Mouse (Mus musculus): ENCODE data around the gene Nlgn3.
A peak's percentile ranks its signal among the peaks of the same experiment; 100 is the strongest.

The Nlgn3 gene

DNA sequence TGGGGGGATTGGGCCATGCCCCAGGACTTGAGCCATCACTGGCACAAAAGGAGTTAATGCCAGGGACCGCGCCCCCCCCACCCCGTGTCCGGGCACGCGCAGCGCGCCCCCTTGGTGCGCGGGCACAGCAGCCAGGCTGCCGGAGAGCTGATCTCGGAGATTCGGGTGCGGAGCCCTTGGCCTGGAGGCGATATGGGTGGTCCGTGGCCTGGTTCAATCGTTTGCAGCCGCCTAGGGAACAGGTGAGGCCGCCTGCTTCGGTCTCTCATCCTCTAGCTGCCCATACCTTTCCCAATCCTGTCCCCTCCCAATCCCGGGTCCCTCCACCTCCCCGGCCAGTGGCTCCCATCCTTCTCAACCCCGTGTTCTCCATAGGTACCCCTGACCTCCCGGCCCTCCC lies at the start of gene Nlgn3:
Gene Nlgn3, plus strand, starts transcription at position 114 of the 400 bp plus-strand sequence.
- peak; percentile 46 to 48 for DNase-seq

DNA sequence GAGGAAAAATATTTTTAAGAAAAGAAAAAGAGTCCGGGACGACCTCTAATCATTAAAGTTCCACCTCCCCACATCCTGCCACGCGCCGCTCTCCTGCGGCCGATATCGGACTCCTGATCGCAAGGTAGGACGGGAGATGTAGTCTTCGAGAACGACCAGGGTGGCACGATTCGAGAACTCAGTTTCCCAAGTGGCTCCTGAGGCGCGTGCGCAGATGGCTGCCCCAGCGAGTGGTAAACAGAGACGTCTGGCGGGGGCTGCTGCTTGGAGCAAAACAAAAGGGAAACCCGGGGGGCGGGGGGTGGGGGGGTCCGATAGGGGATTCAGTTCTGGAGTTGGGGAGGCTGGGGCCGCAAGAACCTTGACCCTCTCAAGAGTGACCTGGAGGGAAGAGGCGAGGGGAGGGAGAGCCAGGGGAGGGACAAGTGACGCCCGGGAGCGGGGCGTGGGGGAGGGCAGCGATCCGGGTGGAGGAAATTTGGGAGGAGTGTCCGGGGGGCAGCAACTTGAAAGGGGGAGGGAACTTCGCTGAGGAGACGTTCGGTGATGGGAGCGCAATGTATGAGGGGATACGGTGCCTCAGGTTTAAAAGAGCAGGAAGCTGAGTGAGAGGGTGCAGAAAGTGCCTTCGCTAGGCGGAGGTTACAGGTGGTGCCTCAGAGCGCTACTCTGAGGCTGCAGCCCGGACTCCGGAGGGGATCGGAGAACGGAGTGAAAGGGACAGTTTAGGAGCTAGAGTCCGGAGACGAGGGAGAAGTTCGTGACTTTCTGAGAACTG lies 44.8 kb upstream of the Nlgn3 start, which contains the start of gene Foxo4:
Gene Foxo4, plus strand, starts transcription at position 577 of the 778 bp plus-strand sequence.
- DNase-seq = peak; percentile 88 to 93

DNA sequence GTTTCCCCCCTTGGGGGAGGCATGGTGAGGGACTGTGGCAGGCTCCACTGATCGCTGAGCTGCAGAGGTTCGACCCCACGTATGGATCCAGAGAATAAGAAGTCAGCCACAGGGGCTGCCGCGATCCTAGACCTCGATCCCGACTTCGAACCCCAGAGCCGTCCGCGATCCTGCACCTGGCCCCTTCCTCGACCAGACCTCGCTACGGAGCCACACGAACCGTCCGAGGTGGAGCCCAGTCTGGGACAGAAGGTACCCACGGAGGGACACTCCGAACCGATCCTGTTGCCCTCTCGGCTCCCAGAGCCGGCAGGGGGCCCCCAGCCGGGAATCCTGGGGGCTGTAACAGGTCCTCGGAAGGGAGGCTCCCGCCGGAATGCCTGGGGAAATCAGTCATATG lies 44.2 kb upstream of the Nlgn3 start:
- peak; percentile 32 to 51 for DNase-seq

DNA sequence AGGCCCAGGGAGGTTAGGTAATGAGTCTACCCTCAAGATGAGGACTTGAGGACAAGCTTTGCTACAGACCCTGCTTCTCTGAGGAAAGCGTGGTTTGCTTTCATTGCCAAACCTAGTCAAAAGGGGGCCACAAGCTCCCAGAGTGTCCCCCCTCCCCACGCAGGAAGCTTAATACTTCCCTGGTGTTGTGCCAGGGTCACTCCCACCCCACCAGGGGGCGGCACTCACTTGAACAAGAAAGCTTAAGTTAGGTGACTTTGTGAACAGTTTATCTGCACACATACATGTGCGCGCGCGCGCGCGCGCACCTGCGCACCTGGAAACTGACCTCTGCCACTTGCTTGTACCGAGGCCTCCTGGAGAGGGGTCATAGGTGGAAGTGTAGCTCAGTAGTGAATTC lies 42.4 kb upstream of the Nlgn3 start:
- peak; percentile 40 to 64 for DNase-seq

DNA sequence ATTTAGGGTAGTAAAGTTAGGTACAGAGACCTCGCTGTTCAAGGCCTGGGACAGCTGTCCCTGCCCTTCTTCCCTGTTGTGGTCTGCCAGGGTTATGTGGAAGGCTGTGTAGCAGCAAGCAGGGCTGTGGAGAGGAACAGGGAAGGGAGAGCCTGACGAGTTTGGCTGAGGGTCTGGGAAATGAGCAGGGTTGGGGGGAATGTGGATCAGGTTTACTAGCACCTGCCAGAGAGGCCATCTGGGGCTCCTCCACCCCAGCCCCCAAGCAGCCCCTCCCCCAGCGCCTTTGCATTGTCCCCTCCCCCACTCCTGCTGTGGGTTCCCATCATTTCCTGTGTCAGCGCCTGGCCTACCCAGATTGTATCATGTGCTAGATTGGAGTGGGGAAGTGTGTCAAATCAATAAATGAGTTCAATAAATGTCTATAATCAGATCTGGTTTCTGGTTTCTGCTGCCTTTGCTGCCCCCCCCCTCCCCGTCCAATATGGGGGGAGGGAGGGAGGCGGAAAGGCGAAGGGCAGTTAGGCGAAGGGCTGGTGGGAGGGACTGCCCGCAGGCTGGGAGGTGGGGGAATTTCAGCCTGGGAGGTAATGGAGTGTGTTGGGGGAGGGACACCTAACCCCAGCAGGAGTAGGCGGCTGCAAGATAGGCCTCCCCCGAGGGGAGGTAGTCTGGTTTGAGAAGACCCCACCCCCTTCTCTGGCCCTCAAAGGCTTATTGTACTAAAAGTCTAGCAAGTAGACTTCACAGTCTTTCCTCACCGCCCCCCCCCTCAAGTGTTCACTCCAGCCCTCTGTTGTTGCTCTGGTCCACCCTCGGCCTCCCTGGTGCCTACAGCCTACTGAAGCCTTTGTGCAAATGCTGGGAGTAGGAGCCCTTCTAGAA lies 38.3 kb upstream of the Nlgn3 start:
- peak; percentile 38 to 64 for DNase-seq

DNA sequence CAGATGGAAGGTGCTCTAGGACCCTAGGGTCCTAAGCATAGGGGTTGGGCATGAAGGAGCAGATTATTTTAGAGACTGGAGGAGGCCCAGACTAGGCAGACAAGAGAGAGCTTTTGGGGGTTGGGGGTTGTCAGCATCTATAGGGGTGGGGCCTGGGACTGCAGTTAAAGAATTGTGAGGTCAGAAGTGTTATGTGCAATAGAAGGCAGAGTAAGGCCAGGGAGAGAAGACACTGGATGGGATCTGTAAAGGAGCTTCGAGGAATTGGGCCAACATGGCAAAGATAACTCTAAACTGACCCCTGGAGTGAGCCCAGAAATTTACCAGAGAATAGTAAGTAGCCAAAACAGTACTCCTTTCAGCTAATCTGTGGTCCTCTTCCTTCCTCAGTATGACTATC lies 35.1 kb upstream of the Nlgn3 start, which contains the start of gene Gm614:
Gene Gm614, minus strand, starts transcription at position 101 of the 400 bp plus-strand sequence.
- no peak for DNase-seq

DNA sequence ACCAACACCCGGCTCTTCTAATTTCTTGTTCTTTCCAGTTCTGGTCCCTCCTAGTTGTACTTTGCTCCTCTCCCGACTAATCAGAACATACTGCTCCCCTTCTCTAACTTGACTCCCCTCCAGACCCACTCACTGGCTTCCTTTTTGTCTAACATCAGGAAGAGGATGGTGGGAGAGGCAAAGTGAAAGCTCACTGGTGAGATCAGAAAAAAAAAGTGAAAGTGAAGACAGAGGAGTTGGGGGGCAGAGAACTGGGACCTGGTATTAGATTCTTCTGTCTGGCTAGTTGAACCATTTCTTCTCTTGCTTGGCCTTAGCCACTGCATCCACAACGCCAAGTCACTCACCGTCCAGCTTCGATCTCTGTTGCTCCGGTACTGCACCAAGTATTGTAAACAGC lies 32.3 kb upstream of the Nlgn3 start:
- no peak for DNase-seq

DNA sequence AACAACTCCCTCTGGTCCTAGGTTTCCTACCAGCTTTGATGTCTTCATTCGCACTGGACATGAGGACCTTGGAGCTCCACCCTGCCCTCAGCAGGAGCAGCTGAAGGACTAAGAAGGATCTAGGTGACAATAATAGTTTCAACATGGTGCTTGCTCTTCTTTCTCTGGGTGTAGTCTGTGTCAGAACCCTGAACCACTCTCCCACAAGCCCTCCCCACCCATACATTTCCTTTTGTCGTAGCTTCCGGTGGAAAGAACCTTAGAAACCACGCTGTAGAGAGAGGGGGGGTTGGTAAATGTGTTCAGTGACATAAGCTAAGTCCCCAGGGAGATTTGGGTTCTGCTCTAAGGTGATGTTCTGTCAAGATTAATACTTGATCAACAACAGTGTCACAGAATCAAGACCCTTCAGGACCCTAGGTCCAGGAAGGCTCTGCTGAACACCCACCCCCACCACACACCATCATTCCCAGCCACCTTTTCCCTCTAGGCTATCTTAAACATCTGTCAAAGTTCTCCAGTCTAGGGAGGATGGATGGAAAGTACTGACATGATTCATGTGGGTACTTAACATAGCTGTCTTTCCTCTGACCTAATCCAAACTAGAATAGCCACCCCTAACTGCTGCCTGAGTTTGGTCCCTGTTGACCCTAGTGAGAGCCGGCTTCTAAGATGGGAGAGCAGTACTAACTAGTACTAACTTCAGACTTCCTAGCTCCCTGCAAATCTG lies 30.8 kb upstream of the Nlgn3 start, which contains the start of gene Il2rg:
Gene Il2rg, minus strand, starts transcription at position 231 of the 730 bp plus-strand sequence.
- DNase-seq = no peak

DNA sequence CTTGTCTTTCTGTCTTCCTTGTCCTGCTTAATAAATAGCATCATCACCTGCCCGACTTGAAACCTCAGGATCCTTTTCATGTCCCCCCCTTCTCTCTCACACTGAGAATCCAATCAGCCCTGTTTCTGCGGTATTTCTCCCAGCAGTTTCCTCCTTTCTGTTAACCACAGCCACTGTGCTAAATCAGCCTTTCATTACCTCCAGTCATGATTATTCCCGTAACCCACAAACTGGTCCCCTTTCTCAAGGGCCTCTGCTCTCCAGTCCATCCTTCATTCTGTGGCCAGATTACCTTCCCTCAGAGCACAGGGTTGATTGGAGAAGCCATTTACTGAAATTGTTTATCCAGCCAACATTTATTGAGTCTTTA lies 30.2 kb upstream of the Nlgn3 start, which contains the start of gene Gm20489:
Gene Gm20489, minus strand, starts transcription at position 269 of the 370 bp plus-strand sequence.
- no peak for DNase-seq

DNA sequence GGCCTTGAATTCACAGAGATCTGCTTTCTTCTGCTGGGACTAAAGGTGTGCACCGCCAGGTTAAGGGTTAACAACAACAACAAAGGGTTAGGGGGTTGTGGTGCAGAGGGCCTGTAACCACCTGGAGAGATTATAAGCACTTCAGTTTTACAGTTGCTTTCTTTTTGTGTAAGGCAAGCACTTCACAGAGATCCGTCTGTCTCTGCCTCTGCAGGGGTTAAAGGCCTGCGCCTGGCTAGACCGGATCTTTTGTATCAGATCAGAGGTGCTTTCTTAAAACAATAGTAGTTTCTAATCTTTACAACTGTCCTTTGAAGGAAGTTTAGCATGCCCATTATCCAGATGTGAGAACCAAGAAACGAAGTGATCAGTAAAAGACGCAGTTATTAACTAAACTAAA lies 25.6 kb upstream of the Nlgn3 start:
- no peak for DNase-seq

DNA sequence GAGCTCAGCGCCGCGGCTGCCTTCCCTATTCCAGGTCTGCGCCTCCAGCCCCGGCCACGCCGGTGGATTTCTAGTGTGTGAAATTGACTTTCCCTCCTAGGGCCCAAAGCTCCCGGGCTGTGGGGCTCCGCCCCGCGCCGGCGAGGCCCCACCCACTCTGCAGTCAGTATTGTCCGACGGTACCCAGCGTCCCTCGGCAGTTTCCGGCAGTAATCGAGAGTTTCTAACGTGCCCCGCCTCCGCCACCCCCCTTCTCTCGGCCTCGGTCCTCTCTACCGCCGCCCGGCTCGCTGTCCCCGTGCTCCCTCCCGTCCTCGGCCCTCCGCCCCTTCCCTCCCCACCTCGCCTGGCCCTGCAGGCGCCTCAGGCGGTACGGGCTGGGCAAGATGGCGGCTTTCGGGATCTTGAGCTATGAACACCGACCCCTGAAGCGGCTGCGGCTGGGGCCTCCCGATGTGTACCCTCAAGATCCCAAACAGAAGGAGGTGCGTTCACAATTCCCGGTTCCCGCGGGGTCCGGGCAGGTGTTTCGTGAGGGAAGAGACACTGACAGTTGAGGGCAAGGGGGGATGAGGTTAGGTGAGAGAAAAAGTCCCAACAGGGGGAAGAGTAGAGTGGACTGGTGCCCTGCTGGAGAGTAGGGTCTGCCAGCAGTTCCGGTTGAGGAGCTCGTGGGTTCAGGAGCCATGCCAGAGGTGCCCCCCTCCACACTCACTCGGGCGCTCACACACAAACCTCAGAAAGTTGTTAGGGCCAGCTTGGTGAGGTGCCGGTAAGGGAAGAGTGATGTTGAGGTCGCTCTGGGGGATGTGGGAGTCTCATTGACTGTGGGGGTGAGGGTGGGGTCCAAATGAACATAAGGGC lies 24.9 kb upstream of the Nlgn3 start, which contains the start of gene Med12:
Gene Med12, plus strand, starts transcription at position 156 of the 864 bp plus-strand sequence.
- peak; percentile 92 to 95 for DNase-seq

DNA sequence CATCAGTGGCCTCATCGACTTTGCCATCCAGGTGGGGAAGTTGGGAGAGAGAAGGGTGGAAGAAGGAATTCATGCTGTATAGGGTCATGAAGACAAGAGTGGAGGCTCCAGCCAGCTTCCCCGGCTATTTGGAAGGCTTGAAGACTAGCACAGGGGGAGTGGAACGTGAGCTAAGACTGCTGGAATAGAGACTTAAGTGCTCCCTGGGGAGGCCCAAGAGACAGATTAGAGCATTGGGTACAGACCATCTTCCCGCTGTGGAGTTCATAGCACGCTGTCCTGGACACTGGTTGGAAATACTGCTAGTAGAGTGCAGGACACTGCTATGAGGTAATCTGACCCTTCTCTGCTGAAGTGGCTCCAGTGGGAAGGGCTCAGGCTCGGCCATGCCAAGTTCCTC lies 16.2 kb upstream of the Nlgn3 start:
- no peak for DNase-seq

DNA sequence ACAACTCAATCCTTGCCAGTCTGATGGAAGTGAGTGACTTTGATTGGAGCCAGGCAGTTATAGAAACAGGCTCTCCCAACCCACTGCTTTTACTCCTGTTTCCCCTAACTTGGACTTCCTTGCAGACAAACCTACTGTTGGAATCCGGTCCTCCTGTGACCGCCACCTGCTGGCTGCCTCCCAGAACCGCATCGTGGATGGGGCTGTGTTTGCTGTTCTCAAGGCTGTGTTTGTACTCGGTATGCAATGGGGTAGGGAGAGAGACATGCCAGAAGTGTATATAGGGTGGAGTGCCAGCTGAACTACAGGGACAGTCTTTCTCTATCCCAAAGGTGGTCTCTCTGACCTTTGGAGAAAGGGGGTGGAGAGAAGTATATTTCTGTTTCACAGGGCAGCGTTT lies 13.4 kb upstream of the Nlgn3 start:
- DNase-seq = peak; percentile 79 to 80

DNA sequence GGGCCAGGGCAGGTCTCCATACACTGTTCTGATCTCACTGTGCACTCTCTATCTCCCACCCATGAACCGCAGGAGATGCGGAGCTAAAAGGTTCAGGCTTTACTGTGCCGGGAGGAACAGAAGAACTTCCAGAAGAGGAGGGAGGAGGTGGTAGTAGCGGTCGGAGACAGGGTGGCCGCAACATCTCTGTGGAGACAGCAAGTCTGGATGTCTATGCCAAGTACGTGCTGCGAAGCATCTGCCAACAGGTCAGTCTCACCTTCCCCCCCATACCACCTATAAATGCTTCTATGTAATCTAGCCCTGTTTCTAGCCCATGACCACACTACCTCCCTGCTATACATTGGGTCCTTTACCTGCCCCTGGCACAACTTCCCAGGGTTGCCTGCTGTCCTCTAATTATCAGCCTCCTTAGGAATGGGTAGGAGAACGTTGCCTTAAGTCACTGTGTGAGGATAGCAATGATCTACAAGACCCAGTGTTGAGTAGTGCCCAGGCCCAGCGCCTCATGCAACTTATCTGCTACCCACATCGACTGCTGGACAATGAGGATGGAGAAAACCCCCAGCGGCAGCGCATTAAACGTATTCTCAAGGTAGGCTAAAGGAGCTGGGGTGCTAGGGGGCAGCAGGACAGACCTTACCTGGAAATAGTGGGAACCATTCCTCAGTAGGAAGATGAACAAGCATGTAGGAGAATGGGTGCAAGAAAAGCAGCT lies 12.9 kb upstream of the Nlgn3 start:
- DNase-seq = no peak

DNA sequence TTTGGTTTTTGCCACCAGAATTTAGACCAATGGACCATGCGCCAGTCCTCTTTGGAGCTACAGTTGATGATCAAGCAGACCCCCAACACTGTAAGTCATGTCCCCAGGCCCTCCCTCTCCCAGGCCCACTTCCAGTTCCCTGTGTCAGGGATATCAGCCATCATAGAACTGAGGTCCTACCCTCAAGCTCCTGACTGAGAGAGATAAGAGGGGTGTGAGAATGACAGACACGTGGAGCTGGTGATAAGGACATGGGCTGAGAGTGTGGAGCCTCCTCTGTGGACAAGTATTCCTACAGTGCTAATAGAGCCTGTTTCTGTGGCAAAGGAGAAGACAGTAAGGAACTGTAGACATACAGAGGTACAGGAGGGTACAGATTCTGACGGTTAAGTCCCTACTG lies 11.4 kb upstream of the Nlgn3 start:
- no peak for DNase-seq

DNA sequence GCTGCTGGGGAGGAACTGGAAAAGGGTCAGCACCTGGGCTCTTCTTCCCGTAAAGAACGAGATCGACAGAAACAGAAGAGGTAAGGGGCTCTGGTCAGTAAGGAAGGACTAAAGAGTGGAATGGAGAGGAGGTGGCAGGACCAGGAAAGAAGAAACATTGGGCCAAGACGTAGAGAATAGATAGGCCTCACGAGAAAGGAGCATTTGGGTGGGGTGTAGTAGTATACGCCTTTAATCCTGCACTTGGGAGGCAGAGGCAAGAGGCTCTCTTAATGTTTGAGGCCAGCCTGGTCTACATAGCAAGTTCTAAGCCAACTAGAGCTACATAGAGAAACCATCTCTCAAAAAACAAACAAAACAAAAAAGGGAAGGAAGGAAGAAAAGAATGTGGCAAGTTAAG lies 10.5 kb upstream of the Nlgn3 start:
- DNase-seq = no peak

DNA sequence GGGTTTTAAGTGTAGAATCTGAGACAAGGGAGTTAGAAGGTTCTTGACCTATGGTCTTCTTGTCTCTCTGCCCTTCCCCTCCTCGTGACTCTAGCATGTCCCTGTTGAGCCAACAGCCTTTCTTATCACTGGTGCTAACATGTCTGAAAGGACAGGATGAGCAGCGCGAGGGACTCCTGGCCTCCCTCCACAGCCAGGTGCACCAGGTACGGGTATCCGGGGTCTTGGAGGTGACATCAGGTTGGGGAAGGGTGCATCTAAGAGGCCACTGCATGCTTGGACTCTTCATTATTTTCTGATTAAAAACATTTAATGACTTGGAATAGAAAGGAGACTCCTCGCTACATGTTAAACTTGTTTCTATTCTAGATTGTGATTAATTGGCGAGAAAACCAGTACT lies 9.9 kb upstream of the Nlgn3 start:
- DNase-seq = no peak

DNA sequence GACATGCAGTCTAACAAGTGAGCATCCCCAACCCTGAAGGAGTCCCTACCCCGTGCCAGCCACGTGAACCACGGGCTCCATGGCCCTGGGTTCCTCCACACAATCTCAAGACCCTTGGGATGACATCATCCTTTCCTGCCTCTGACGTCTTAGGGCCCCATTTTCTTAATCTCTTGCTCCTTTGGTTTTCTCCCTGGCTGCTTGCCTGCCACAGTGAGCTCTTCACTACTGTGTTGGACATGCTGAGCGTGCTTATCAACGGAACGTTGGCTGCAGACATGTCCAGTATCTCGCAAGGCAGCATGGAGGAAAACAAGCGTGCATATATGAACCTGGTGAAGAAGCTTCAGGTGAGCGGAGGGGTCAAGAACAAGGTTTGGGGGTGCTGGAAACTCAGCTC lies 8.9 kb upstream of the Nlgn3 start:
- DNase-seq = no peak

DNA sequence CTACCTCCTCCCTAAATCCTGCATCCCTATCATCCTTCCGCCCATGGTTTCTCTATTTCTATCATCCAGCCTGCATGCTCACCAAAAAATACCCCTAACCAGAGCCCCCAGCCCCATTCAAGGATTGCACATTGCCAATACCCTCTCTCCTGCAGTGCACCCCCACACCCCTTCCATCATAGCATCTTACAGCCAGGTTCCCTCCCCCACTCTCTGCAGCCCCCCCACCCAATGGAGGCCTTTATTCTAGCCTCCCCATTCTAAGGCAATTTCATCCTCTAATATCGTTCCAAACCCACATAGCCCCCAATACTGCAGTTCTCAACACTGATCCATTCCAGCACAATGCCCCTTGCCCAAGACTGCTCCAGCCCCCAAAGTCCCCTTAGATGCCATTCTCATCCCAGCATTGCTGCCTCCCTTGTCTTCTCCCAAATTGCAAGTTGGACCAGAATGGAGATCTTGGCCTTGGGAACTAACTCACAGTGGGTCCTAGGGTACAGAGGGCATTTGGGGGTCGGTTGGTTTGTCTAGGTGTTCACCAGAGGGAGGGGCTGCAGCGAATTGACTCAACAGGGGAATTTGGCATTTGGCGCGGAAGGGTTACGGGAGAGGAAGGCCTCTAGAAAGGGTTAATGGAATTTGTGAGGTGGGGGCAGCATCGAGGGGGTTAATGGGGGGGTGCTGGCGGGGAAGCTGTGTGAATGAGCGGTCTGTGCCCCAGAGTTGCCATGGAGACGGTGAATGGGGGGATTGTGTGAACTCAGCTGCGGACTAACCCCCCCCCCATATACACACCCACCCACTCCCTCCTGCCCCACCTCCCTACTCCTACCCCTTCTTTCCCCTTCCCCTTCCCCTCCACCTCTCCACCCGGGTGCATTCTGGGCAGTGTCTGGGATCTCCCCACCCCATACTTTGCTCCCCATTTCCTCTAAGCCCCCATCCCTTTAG lies 782 bp downstream of the Nlgn3 start:
- peak in 1 of 2 experiments; percentile 7 for DNase-seq
